Mouse (Mus musculus) gonadal fat pad, adult 2 months (tissue): Measurements from ENCODE around the gene Sdhd. TPM values are rescaled to one million over a fixed set of nuclear protein-coding genes. Genes with fewer than 3 reads are reported as not detected.
A peak's percentile ranks its signal among the peaks of the same experiment; 100 is the strongest.
"Not testable (repeated sequence)": the region's sequence is repeated elsewhere in the genome, so short reads cannot be mapped to it uniquely, and the experiment has no call there.

Experiments
- DNase-seq: peaks from one replicate; pipeline ENCODE4 v3.0.0-alpha.2; 2012; ENCODE audit warnings: low read depth
- polyA plus RNA-seq: library from polyadenylated mRNA; depleted of rRNA; stranded (reverse); fragments of >200 nt; gene quantifications from 2 replicates; pipeline ENCODE4 v1.2.3, GENCODE M21; 2012; rRNA removed

Sdhd gene
- polyA plus RNA-seq, result 162 and 250 TPM in 2 replicates

GRCm38 (mm10) chr9:50603189-50603997 lies at the start of gene Sdhd, which contains the start of gene Timm8b:
Gene Sdhd (minus strand): TSS chr9:50603812.
Gene Timm8b (plus strand): TSS chr9:50603910.
- no peak for DNase-seq

DNA sequence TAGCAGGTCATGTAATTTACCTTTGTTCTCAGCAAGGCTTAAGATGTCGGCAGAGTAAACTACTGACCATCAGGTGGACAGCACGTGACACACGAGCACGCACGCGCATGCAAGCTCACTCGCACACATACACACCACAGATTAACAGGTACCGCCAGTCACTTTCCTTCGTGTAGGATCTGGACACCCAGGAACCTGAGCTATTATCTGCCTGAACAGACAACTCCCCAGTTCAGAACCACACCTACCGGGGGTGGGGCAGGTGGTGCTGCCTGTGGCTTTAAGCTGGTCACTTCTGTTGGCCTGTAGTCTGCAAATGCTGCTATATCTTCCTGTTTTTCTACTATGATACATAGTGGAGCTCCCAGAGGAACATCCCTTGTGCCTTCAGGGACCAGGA lies 46.9 kb upstream of the Sdhd start:
- DNase-seq, result no peak

DNA sequence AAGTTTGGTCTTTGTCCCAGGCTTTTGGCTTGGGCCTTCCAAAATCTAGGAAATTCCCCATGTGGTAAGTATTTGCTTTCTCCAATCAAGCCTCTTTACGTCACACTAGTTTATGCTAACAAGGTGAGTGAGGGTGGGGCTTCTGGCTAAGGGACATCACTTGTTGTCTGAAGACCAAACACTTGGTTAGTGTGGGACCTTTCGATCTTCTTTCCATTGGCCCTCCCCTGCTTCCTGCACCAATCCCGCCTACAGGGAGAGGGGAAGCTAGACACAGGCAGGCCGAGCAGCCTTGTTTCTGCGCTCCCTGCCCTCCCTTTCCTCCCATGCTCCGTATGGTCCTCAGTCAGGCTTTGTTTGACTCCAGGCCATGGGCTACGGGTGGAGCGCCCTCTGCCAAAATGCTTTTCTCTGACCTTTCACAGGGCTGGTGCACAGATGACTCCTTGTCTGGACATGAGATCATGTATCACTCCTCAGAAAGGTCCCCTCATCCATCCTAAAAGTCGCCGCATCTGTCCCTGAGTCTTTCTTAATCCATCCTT lies 43.3 kb upstream of the Sdhd start:
- no peak for DNase-seq

GRCm38 (mm10) chr9:50634270-50634669 lies 30.7 kb upstream of the Sdhd start:
- DNase-seq, result no peak

GRCm38 (mm10) chr9:50633059-50633458 lies 29.4 kb upstream of the Sdhd start:
- DNase-seq, result no peak

DNA sequence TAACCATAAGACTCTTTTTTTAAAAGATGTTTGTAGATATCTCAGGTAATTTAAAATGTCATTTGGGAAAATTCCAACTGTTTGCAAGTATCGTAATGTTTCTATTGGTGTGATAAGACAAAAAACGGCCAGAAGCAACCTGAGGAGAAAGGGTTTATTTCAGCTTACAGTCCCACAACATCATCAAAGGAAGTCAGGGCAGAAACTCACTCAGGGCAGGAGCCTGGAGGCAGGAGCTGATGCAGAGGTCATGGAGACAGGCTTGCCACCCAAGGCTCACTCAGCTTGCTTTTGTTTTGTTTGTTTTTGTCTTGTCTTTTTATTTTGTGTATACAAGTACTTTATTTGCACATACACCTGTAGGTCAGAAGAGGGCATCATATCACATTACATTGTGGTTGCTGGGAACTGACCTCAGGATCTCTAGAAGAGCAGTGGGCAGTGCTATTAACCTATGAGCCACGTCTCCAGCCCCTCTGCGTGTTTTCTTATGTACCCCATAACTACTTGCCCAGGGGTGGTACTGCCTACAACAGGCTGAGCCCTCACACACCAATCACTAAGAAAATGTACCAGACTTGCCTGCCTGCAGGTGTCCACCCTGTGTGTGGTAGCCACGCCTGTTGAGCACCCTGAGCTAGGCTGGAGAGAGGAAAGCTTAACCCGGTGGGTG lies 28.5 kb upstream of the Sdhd start:
- DNase-seq, result no peak

DNA sequence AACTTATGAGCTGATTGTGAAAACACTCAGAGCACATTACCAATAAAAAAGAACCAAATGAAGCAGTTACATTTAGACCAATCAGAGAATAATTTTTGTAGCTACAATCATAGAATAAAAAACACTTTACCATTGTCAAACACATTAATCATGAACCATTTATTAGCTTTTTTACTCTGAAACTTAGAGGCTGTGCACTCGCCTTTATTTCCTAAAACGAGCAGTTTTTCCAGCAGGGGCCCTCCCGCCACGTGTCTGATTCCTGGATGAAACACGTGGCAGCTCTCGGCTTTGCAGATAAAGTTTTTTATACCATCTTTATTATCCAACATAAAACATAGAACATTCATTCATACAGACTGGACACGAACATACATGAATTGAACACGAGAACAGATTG lies 27.3 kb upstream of the Sdhd start:
- not testable (repeated sequence) for DNase-seq

- no peak for DNase-seq
These were observed 14.2 kb upstream of the Sdhd start for GRCm38 (mm10) chr9:50617794-50618330.

- peak; percentile 31 for DNase-seq
These were observed 13.4 kb upstream of the Sdhd start, which contains the start of the genes Pih1d2 and Nkapd1 for GRCm38 (mm10) chr9:50616766-50617603. Gene Pih1d2 (plus strand): TSS chr9:50617321. Gene Nkapd1 (minus strand): TSS chr9:50617464.

- DNase-seq, result no peak
These were observed 12.5 kb upstream of the Sdhd start for GRCm38 (mm10) chr9:50616161-50616560.

- no peak for DNase-seq
These were observed 8.5 kb upstream of the Sdhd start for GRCm38 (mm10) chr9:50612115-50612514.

DNA sequence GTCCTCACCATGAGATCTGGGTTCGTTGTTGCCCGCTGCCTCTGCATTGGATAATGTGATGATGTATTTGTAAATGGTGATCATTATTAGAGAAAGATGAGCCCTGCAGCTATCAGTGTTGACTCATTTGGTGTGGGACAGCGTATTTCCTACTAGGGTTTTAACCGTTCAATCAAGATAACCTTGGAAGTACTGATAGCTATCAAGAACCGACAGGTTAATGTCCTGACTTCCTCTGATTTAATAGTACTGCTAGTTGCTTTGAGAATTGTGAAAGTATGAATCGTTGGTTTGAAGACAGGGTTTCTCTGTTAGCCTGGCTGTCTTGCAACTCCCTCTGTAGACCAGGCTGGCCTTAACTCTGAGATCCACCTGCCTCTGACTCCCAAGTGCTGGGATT lies 726 bp upstream of the Sdhd start:
- no peak for DNase-seq

GRCm38 (mm10) chr9:50603998-50604324 lies 349 bp upstream of the Sdhd start:
- no peak for DNase-seq

DNA sequence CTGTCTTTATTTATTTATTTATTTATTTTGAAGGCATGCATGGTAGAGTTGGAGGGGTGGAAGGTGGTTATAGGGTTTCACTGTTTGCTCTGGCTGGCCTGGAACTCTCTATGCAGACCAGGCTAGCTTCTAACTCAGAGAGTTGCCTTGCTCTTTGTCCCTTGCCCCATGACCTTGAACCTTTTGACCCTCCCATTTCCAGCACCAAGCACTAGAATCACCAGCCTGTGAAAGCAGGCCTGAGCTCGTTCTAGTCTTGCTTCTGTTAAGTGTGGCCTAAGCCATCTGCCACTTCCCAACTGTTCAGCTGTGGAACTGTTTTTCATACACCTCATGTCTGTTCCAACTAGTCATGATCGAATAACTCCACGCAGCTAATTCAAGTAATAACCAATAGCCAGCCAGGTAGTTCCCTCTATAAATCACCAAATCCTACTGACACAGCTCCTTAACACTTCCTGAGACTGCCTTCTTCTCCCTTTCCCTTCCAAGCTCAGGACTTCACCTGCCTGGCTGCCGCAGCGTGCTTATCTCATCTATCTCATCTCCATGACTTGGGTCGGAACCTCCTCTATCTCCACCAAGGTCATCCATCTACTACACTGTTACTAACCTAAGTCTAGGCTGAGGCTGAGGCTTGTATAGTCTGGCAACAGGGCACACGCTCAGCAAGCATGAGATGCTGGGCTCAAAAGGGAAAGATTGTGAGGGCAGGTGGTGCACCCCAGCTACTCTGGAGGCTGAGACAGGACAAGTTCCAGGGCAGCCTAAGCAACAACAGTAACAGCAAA lies 1.4 kb downstream of the Sdhd start:
- DNase-seq, result no peak

DNA sequence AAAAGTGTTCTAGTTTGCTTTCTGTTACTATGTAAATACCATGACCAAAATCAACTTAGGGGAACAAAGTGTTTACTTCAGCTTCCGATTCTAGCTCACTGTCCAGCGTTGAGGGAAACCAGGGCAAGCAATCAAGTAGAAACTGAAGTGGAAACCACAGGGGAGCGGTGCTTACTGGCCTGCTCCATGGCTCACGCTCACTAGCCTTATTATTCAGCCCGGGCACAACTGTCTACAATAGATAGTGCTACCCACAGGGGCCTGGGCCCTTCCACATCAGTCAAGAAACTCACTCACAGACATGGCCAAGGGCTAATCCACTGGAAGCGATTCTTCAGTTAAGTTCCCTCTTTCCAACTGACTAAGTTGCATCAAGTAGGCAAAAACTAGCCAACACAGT lies 2.1 kb downstream of the Sdhd start:
- DNase-seq, result no peak

- DNase-seq, result no peak
These were observed 6.6 kb downstream of the Sdhd start for GRCm38 (mm10) chr9:50596973-50597372.

DNA sequence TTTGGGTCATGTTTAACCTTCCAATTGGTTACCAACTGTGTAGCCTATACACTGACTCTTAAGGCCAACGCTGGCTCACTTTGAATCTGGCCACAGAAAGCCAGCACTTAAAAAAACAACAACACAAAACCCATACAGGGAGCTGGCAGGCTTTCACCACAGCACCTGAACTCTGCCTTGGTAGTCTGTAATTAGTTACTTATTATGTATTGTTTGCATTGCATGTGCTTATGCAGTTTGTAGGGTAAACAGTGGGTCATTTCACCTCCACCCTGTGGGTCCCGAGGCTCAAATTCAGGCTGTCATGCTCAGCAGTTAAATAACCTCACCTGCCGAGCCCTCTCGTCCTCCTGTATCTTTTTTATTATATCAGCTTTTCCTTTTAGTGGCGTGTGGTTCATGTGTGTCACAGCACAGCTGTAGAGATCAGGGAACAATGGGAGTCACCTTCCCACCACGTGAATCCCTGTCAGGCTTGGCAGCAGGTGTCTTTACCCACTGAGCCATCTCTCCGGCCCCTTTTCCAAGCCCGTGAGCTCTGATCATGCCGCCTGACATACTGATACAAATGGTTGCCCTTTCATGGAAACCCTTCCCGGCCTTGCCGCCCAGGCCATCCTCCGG lies 8.7 kb downstream of the Sdhd start:
- no peak for DNase-seq

GRCm38 (mm10) chr9:50593544-50593943 lies 10.1 kb downstream of the Sdhd start:
- no peak for DNase-seq

- no peak for DNase-seq
These were observed 10.7 kb downstream of the Sdhd start for GRCm38 (mm10) chr9:50592955-50593354.

DNA sequence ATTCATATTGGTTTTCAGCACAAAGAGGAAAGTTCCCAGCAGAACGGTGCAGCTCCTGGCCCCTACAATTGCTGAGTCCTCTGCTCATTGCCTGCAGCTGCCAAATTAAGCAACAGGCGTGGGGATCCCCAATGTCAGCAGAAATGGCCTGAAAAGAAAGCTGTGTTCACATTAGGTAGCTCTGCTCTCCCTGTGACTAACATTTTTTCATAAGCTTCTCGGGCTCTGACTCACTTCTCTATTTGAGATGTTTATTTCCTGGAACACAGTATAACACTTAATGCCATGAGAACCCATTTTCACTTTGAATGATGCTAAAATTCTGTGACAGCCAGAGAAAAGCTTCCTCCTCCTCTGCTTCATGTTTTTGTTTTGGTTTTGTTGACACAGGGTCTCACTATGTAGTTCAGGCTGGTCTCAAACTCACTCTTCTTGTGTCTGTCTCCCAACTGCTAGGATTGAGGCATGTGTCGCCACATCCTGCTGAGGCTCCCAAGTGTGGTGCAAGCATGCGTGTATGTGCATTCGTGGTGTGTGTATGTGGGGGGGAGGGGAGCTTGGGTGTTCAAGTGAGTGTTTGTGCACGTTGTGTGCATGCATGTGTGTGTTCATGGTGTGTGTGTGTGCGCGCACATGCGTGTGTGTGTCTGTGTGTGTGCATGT lies 12.6 kb downstream of the Sdhd start:
- DNase-seq, result no peak
